Mouse (Mus musculus): ENCODE data around the gene Wdr26. TPM values are rescaled to one million over a fixed set of nuclear protein-coding genes. Genes with fewer than 3 reads are reported as not detected.

The Wdr26 gene
- polyA plus RNA-seq, 1 experiment from 2014 or later = 40.0 TPM

DNA sequence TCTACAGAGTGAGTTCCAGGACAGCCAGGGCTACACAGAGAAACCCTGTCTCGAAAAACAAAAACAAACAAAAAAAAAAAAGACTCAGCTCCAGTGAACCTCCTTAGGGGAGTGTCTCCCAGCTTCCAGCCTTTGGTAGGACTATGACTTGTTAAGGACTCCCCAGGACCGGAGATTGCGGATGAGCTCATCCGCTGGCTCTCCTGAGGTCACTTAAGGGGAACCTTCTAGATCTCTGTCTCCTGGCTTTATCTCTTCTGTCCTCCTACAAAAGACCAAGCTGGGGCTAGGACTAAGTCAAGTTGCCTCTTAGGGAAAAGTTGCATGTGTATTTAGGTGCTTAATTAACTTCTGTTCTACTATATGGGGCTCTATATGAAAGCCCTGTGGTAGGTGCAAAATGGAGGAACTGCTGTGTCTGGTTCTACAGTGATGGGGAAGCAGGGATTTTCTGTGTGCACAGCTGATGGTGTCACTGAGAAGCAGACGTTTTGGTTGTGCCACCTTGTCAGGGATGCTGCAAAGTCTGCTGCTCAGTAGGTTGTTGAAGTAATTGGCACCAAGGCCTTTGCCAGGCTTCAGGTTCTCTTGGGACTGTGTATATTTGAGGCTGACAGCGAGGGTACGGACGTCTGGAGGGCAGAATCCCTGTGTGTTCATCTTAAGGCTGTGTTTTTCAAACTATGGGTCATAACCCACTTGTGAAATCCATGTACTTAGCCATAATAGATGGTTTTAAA, 2.7 kb upstream of the Wdr26 start:
- no peak overlapping the region; the same call in 1 of the 2 replicates for H3K27ac ChIP-seq (ENCODE audit: low read depth, low read length)
- H3K4me2 ChIP-seq = no peak overlapping the region; the same call in 1 of the 2 replicates
- H3K9ac ChIP-seq (ENCODE audit: low read depth, low read length) = peak overlapping the region; percentile 26; the same call in 1 of the 2 replicates
- no peaks in the 10 kb centered on the region for H3K9me3 ChIP-seq (ENCODE audit: control insufficient read depth, low read length)
- no peaks in the 10 kb centered on the region for H3K36me3 ChIP-seq (ENCODE audit: control insufficient read depth, insufficient read depth, low read length)
- H3K4me1 ChIP-seq (replicated peaks; ENCODE audit: control insufficient read depth, insufficient read depth, low read length) = peaks cover 26% of the 10 kb centered on the region
- 86% methylated on average over 8 of the region's 8 CpGs for WGBS
- ATAC-seq (replicated peaks; ENCODE audit: low FRiP score) (no peak), DNase-seq (ENCODE audit: low spot score) (peak; percentile 27)
- H3K27me3 ChIP-seq (replicated peaks; ENCODE audit: control insufficient read depth, insufficient read depth, low read length) = no peaks in the 10 kb centered on the region
- H3K4me3 ChIP-seq (ENCODE audit: low read depth, low read length) = no peak overlapping the region

DNA sequence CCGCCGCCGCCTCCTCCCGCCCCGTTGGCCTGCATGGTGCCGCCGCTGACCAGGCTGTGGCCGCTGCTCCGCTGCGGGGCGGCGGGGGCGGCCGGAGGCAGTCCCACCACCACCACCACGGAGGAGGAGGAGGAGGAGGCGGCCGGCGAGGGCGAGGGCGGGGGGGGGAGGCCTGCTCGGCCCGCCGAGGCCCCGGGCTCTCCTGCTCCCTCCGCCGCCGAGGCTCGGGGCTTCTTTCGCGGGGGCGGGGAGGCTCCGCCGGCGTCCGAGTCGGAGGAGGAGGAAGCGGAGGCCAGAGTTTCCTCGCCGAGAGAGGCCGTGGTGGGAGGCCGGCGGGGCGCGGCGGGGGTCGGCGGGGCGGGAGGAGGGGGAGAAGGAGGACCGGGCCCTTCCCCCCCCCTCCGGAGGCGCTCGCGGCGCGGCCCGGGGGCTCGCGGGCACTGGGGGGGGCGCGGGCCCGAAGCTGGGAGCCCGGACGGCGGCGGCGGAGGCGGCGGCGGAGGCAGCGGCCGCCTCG, 340 bp downstream of the Wdr26 start:
- DNase-seq (ENCODE audit: low spot score) (peak; percentile 54), ATAC-seq (replicated peaks; ENCODE audit: low FRiP score) (peak; percentile 11)
- Histone ChIP-seq H3K4me2 (peak overlapping the region; percentile 65), H3K36me3 (ENCODE audit: control insufficient read depth, insufficient read depth, low read length) (peaks cover 11% of the 10 kb centered on the region; the same call in 1 of the 2 replicates), H3K4me3 (ENCODE audit: low read depth, low read length) (peak overlapping the region; percentile 87), H3K9ac (ENCODE audit: low read depth, low read length) (peak overlapping the region; percentile 98), H3K9me3 (ENCODE audit: control insufficient read depth, low read length) (no peaks in the 10 kb centered on the region), H3K27me3 (replicated peaks; ENCODE audit: control insufficient read depth, insufficient read depth, low read length) (no peaks in the 10 kb centered on the region), H3K4me1 (replicated peaks; ENCODE audit: control insufficient read depth, insufficient read depth, low read length) (peaks cover 25% of the 10 kb centered on the region), H3K27ac (ENCODE audit: low read depth, low read length) (peak overlapping the region; percentile 96)
- WGBS = 1% methylated on average over 32 of the region's 72 CpGs

DNA sequence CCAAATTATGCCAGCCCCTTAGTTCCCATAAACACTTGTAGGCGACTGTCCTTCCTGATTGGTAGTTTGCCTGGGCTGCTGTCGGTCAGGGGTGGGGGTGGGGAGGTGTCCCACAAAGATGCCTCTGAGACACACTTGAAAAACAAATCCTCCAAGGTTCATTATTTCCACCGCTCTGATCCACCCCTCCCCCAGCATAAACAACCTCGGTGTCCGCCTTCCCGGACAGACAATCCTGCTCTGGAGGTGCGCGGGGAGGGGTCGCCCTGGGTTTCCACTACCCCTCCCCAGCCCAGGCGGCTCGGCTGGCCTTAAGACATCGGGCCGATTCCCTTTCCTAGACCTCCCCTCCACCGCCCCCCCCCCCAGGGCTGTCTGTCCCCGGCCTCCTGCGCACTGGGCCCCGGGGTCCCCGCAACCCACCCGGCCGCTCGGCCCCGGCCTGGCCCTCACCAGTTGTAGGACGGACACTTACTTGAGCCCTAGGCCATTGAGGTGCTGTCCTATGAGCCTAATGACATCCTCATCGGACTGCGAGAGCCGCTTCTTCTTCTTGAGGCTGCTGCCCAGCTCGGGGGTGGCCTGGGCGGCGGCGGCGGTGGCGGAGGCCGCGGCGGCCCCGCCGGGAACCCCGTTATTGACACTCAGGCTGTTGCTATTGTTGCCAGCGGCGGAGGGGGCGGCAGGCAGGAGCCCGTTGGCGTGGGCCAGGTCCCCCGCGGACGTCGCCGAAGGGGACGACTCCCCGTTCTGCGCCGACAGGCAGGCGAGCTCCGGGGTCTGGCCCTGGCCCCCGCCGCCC, 999 bp downstream of the Wdr26 start:
- peak overlapping the region; percentile 65 for H3K4me2 ChIP-seq
- ATAC-seq (replicated peaks; ENCODE audit: low FRiP score) (peak; percentile 0; the same call in 1 of the 2 replicates), DNase-seq (ENCODE audit: low spot score) (peak; percentile 57)
- peaks cover 11% of the 10 kb centered on the region; the same call in 1 of the 2 replicates for H3K36me3 ChIP-seq (ENCODE audit: control insufficient read depth, insufficient read depth, low read length)
- peak overlapping the region; percentile 87 for H3K4me3 ChIP-seq (ENCODE audit: low read depth, low read length)
- WGBS = under 1% methylated on average over 47 of the region's 56 CpGs
- peaks cover 18% of the 10 kb centered on the region for H3K4me1 ChIP-seq (replicated peaks; ENCODE audit: control insufficient read depth, insufficient read depth, low read length)
- H3K27ac ChIP-seq (ENCODE audit: low read depth, low read length) = peak overlapping the region; percentile 96
- H3K9ac ChIP-seq (ENCODE audit: low read depth, low read length) = peak overlapping the region; percentile 98
- H3K27me3 ChIP-seq (replicated peaks; ENCODE audit: control insufficient read depth, insufficient read depth, low read length) = no peaks in the 10 kb centered on the region
- no peaks in the 10 kb centered on the region for H3K9me3 ChIP-seq (ENCODE audit: control insufficient read depth, low read length)

DNA sequence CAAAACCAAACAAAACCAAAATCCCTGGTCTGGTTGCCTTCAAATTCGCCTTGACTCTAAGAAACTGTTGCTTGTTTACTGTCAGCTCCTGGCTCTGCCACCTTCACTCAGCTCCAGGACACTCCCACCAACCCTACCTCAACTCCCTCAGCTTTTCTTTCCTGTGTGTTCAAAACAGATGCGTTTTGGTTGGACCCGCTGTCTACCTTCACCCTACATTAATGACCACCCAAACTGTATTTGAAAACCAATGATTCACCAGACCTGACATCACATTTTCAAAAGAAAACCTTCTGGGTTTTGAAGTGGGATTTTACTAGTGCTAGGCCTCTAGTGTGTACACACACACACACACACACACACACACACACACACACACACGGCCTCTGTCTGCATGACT, 1.7 kb downstream of the Wdr26 start:
- Histone ChIP-seq H3K4me3 (ENCODE audit: low read depth, low read length) (peak overlapping the region; percentile 87), H3K9me3 (ENCODE audit: control insufficient read depth, low read length) (no peaks in the 10 kb centered on the region), H3K36me3 (ENCODE audit: control insufficient read depth, insufficient read depth, low read length) (peaks cover 15% of the 10 kb centered on the region; the same call in 1 of the 2 replicates), H3K9ac (ENCODE audit: low read depth, low read length) (peak overlapping the region; percentile 98), H3K4me2 (peak overlapping the region; percentile 65), H3K4me1 (replicated peaks; ENCODE audit: control insufficient read depth, insufficient read depth, low read length) (peaks cover 15% of the 10 kb centered on the region), H3K27ac (ENCODE audit: low read depth, low read length) (peak overlapping the region; percentile 96), H3K27me3 (replicated peaks; ENCODE audit: control insufficient read depth, insufficient read depth, low read length) (no peaks in the 10 kb centered on the region)
- 15% methylated on average over 4 of the region's 4 CpGs for WGBS
- no peak for ATAC-seq (replicated peaks; ENCODE audit: low FRiP score)
- no peak for DNase-seq (ENCODE audit: low spot score)

DNA sequence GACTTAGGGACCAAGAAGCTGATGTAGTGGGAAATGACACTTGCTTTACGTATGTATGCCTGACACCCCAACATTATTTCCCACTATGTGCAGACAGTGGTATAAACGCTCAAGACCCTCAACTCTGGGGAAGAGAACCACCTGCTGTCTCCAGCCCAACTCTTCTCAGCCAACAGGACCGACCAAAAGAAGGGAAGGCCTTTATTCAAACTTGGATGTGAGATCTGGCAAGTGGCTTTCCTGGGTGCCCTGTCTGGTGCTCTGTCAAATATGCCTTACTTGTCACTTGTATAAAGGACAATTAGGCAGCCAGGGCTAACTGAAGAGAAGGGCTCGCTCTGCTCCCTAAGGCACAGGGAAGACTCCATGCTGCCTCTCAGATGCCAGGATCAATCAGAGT, 12.4 kb downstream of the Wdr26 start:
- H3K4me2 ChIP-seq = no peak overlapping the region
- DNase-seq (ENCODE audit: low spot score) (no peak), ATAC-seq (replicated peaks; ENCODE audit: low FRiP score) (no peak)
- no peaks in the 10 kb centered on the region for H3K4me1 ChIP-seq (replicated peaks; ENCODE audit: control insufficient read depth, insufficient read depth, low read length)
- H3K36me3 ChIP-seq (ENCODE audit: control insufficient read depth, insufficient read depth, low read length) = peaks cover 64% of the 10 kb centered on the region
- H3K9ac ChIP-seq (ENCODE audit: low read depth, low read length) = no peak overlapping the region
- H3K9me3 ChIP-seq (ENCODE audit: control insufficient read depth, low read length) = no peaks in the 10 kb centered on the region
- no peaks in the 10 kb centered on the region for H3K27me3 ChIP-seq (replicated peaks; ENCODE audit: control insufficient read depth, insufficient read depth, low read length)
- H3K4me3 ChIP-seq (ENCODE audit: low read depth, low read length) = no peak overlapping the region
- WGBS = 90% methylated on average over 4 of the region's 4 CpGs
- no peak overlapping the region for H3K27ac ChIP-seq (ENCODE audit: low read depth, low read length)

DNA sequence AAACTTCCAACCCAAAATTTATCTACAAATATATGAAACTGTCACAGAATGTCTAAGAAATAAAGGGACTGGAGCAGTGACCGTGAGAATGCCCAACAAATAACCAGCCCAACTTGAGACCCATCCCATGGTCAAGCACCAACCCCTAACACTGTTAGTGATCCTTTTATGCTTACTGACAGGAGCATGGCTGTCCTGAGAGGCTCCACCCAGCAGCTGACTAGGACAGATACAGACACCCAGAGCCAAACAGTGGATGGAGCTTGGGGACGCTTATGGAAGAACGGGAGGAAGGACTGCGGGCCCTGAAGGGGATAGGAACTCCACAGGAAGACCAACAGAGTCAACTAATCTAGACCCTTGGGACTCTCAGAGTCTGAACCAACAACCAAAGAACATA, 22.9 kb downstream of the Wdr26 start:
- Histone ChIP-seq H3K9ac (ENCODE audit: low read depth, low read length) (no peak overlapping the region), H3K27ac (ENCODE audit: low read depth, low read length) (no peak overlapping the region), H3K36me3 (ENCODE audit: control insufficient read depth, insufficient read depth, low read length) (peaks cover 56% of the 10 kb centered on the region), H3K9me3 (ENCODE audit: control insufficient read depth, low read length) (no peaks in the 10 kb centered on the region), H3K4me1 (replicated peaks; ENCODE audit: control insufficient read depth, insufficient read depth, low read length) (no peaks in the 10 kb centered on the region), H3K4me2 (no peak overlapping the region), H3K27me3 (replicated peaks; ENCODE audit: control insufficient read depth, insufficient read depth, low read length) (no peaks in the 10 kb centered on the region), H3K4me3 (ENCODE audit: low read depth, low read length) (no peak overlapping the region)
- 69% methylated on average over 4 of the region's 4 CpGs for WGBS
- no peak for DNase-seq (ENCODE audit: low spot score)
- peak; percentile 65; the same call in 1 of the 2 replicates for ATAC-seq (replicated peaks; ENCODE audit: low FRiP score)

DNA sequence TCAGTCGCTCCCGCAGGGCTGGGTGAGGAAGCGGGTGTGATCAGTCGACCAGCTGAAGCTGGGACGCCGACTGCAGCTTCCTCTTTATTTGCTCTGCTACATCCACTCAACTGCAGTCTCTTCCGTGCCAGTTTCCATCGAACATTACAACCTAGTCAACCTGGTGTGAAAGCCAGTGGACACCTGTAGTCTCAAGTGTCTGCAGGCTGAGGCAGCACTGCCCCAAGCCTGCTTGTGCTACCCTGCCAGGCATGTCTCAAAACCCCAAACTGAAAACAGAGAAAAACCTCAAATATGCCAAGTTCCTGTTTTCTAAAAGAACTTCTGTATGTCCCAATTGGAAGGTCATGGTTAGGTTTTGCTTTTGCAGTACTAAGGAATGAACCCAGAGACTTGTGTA, 41.6 kb downstream of the Wdr26 start:
- ATAC-seq (replicated peaks; ENCODE audit: low FRiP score) (no peak), DNase-seq (ENCODE audit: low spot score) (no peak)
- no peak overlapping the region for H3K4me2 ChIP-seq
- H3K27me3 ChIP-seq (replicated peaks; ENCODE audit: control insufficient read depth, insufficient read depth, low read length) = no peaks in the 10 kb centered on the region
- no peaks in the 10 kb centered on the region for H3K4me1 ChIP-seq (replicated peaks; ENCODE audit: control insufficient read depth, insufficient read depth, low read length)
- peaks cover 7% of the 10 kb centered on the region for H3K36me3 ChIP-seq (ENCODE audit: control insufficient read depth, insufficient read depth, low read length)
- H3K9me3 ChIP-seq (ENCODE audit: control insufficient read depth, low read length) = no peaks in the 10 kb centered on the region
- no peak overlapping the region for H3K4me3 ChIP-seq (ENCODE audit: low read depth, low read length)
- no peak overlapping the region for H3K9ac ChIP-seq (ENCODE audit: low read depth, low read length)
- 55% methylated on average over 8 of the region's 8 CpGs for WGBS
- no peak overlapping the region for H3K27ac ChIP-seq (ENCODE audit: low read depth, low read length)

DNA sequence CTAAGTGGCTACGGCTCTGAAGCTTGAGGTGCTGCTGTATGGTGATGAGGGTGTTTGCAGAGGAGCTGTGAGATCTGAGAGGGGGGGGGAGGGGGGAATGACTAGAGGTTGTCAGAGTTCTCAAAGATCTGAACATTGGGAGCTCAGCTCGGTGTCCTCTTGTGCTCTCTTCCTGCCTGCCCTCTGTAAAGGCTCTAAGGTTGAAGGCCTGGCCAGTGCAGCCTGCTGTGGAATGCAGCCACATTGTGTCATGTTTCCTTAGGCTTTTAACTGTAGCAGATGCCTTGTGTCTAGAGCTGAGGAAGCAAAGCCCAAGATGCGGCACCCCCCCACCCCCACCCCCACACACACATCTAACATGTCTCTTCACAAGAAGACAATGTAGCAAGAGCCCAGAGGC, 43.4 kb downstream of the Wdr26 start:
- H3K4me1 ChIP-seq (replicated peaks; ENCODE audit: control insufficient read depth, insufficient read depth, low read length) = no peaks in the 10 kb centered on the region
- no peak overlapping the region for H3K4me2 ChIP-seq
- H3K9ac ChIP-seq (ENCODE audit: low read depth, low read length) = no peak overlapping the region
- DNase-seq (ENCODE audit: low spot score) (no peak), ATAC-seq (replicated peaks; ENCODE audit: low FRiP score) (no peak)
- H3K27me3 ChIP-seq (replicated peaks; ENCODE audit: control insufficient read depth, insufficient read depth, low read length) = no peaks in the 10 kb centered on the region
- WGBS = 84% methylated on average over 3 of the region's 3 CpGs
- H3K36me3 ChIP-seq (ENCODE audit: control insufficient read depth, insufficient read depth, low read length) = peaks cover 9% of the 10 kb centered on the region
- no peak overlapping the region for H3K27ac ChIP-seq (ENCODE audit: low read depth, low read length)
- H3K4me3 ChIP-seq (ENCODE audit: low read depth, low read length) = no peak overlapping the region
- H3K9me3 ChIP-seq (ENCODE audit: control insufficient read depth, low read length) = no peaks in the 10 kb centered on the region
